Mouse (Mus musculus) fat pad, adult 2 months (tissue): ENCODE measurements around the gene 2010109A12Rik.

Source experiments
- DNase-seq: peaks from one replicate; pipeline ENCODE4 v3.0.0-alpha.2; 2011; ENCODE audit warnings: low read depth, low spot score; ENCODE audit errors: extremely low read depth

2010109A12Rik gene

GRCm38 (mm10) chr5:93229527-93229926, 23.2 kb downstream of the 2010109A12Rik start:
- no peak for DNase-seq

GRCm38 (mm10) chr5:93231721-93232120, 25.4 kb downstream of the 2010109A12Rik start:
- DNase-seq, result no peak

- no peak for DNase-seq
Observed at GRCm38 (mm10) chr5:93232838-93233237, 26.5 kb downstream of the 2010109A12Rik start.

DNA sequence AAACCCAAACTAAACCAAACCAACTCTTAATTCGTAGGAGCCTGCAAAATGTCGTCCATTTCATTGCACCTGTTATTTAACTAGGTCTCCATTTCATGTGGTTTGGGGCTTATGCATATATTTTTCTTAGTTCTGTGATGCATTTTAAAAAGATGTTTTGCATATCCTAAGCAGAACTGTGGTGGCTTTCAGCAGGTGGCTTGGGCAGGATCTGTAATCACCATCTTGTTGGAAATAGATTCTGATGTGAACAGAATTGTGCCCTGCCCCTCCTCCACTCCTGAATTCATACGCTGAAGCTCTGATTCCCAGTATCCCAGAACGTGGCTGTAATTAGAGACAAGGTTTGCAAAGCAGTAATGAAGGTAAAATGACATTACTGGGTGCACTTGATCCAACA, 27.8 kb downstream of the 2010109A12Rik start:
- no peak for DNase-seq

DNA sequence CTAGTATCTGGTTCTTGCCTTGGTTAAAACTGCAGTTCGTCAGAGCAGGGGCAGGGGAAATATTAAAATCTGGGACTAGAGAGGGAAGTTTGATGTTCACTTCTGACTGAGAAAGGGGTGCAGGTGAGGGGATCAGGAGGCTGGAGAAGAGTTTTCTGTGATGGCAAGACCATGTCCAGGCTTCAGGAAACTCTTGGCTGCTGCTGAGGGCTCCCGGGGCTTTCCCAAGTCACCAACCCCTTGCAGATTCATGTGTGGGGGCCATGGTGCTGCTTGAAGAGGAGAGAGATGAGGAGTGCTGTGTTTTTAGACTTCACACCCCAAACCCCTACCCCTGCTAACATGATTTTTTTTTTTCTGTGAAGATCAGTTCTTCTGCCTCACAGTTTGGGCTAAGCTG, 28.3 kb downstream of the 2010109A12Rik start:
- no peak for DNase-seq

DNA sequence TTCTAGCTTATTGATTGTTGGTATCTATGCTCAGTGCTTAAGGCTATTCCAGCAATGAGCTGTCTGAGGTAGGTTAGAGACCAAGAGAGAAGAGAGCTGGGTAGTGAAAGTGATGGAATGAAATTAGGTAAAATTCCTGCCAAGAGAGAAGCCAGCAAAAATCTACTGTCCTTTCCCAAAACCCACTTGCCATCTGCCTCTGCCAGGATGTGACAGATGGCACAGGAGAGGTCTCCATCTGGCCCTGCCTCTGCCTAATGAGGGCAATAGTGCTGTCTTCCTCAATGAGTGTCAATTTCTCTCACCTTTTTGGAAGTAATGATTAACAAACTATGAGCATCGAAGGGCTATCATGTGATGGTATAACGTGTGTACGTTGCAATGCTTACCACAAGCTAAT, 29.6 kb downstream of the 2010109A12Rik start:
- DNase-seq, result no peak

GRCm38 (mm10) chr5:93236541-93236940, 30.2 kb downstream of the 2010109A12Rik start:
- no peak for DNase-seq

- no peak for DNase-seq
Observed at GRCm38 (mm10) chr5:93239590-93240544, 33.5 kb downstream of the 2010109A12Rik start.

- no peak for DNase-seq
Observed at GRCm38 (mm10) chr5:93245280-93245679, 39.0 kb downstream of the 2010109A12Rik start.

DNA sequence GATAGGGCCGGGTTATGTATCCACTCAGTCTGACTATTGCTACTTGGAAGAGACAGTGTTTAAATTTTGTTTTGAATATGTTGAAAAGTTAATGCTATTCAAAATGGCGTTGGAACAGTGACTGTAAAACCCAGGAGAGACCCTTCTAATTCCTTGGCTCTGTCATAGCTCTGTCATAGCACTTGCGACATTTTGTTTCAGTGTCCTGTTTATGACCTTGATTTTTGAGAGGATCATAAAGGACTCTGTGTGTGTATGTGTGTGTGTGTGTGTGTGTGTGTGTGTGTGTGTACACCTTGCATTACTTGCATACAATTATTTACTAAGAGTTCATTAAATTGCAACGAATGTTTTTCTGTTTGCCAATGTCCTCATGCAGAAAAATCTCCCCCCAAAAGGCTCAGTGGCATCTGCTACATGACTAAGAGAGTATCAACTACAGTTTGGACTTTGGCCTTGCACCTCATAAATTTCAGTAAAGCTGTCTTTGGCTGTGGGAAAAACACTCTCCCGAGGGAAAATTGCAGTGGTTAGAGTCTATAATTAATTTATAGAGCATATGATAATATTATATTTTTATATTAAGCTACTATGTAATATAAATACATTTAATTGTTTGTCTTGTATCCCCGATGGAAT, 43.7 kb downstream of the 2010109A12Rik start:
- no peak for DNase-seq

- DNase-seq, result no peak
Observed at GRCm38 (mm10) chr5:93251001-93251760, 44.9 kb downstream of the 2010109A12Rik start.

DNA sequence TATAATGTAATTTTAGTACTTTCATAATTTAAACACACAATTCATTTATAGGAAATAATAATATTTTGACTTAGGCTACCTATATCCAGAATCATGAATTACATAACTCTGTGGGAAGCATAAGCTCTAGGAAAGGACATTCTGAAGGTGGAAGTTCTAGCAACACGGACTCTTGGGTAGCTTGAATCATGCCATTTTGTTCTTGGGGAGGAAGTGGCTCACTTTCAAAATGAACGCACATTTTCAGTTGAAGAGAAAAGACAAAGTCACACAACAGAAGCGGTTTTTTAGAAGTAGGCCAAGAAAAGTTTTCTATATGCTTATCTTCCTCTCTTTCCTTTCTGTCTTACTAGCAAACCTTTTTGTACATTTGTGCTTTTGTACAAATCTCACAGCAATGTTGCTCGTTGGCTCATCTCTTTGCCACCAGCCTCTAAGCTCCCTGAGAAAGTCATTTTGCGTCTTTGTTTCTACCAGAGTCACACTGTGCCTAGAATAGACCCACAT, 49.5 kb downstream of the 2010109A12Rik start:
- DNase-seq, result no peak

- DNase-seq, result no peak
Observed at GRCm38 (mm10) chr5:93256820-93257405, 50.6 kb downstream of the 2010109A12Rik start.

GRCm38 (mm10) chr5:93259349-93259748, 53.0 kb downstream of the 2010109A12Rik start:
- no peak for DNase-seq

GRCm38 (mm10) chr5:93260983-93261382, 54.7 kb downstream of the 2010109A12Rik start:
- no peak for DNase-seq

GRCm38 (mm10) chr5:93262751-93263150, 56.4 kb downstream of the 2010109A12Rik start:
- no peak for DNase-seq
